Comparison of ENCODE assay signal across 14 mouse cellular contexts in the genomic region with DNA sequence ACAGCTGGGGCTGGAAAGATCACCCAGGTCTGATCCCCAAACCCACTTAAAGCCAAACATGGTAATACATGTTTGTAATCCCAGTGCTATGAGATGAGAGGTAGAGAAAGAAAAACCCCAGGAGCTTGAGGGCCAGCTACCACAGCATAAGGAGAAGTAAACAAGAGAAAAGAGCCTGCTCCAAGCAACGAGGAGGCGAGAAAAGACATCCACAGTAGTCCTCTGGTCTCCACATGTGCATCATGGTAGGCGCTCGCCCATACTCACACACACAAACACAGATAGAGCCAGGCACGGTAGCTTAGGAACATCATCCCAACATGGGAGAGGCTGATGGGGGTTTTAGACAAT. TPM values are rescaled to one million over a fixed set of nuclear protein-coding genes. Genes with fewer than 3 reads are reported as not detected.
A peak's percentile ranks its signal among the peaks of the same experiment; 100 is the strongest.
DNase-seq lines count a peak whose midpoint lies in the region; ATAC-seq and TF ChIP-seq lines count a peak whose summit lies in the region.
"Had no signal": no experiment of that assay in that cellular context is flagged by ENCODE, and none has a peak within 500 bp of the region (broad histone marks: within the 10 kb centered on the region; RNA-seq: fewer than 3 reads in every experiment).

No protein-coding gene starts in this region.

- DNase-seq in heart, adult 9 months (ENCODE audit: low spot score in 2 of 2) = no peak
- DNase-seq in lung, postnatal 4 days = no peak
- DNase-seq in heart, postnatal 0 days (ENCODE audit: low spot score) = no peak
- DNase-seq in spleen, postnatal 36 days (ENCODE audit: low spot score in 2 of 2) = no peak
- DNase-seq: cerebellum, postnatal 10 days; kidney, postnatal 4 days; right cerebral cortex, postnatal 4 days; thymus, postnatal 25 days had no signal

- H3K4me3 ChIP-seq in heart, embryonic 16.5 days (ENCODE audit: low read length) = 0 out of 2 replicates have a peak overlapping the region, but pooled peaks have one; percentile 1
- no peak overlapping the region for H3K4me3 ChIP-seq in lung, embryonic 15.5 days
- H3K4me3 ChIP-seq in heart, postnatal 0 days (ENCODE audit: low read depth, low read length) = no peak overlapping the region
- H3K4me3 ChIP-seq in liver, embryonic 16.5 days (ENCODE audit: low read depth, low read length) = peak overlapping the region; percentile 93
- H3K4me3 ChIP-seq in midbrain, embryonic 15.5 days = no peak overlapping the region
- H3K4me3 ChIP-seq: forebrain, embryonic 12.5 days; midbrain, embryonic 12.5 days had no signal

- WGBS in heart, embryonic 16.5 days = 80% methylated on average over 5 of the region's 5 CpGs
- WGBS in lung, embryonic 15.5 days = 70% methylated on average over 5 of the region's 5 CpGs
- WGBS in heart, postnatal 0 days = 82% methylated on average over 5 of the region's 5 CpGs
- 78% methylated on average over 5 of the region's 5 CpGs for whole genome bisulfite sequencing in liver, embryonic 16.5 days (ENCODE audit: insufficient replicate concordance)
- WGBS in midbrain, embryonic 15.5 days = 87% methylated on average over 5 of the region's 5 CpGs

- TF ChIP-seq CTCF in heart, postnatal 0 days (IDR thresholded peaks at IDR 0.05; ENCODE audit: low read depth) = no peak

- H3K4me2 ChIP-seq in heart, embryonic 16.5 days (ENCODE audit: low read depth, low read length) = peak overlapping the region; percentile 96
- peak overlapping the region; percentile 75; the same call in 1 of the 2 replicates for H3K4me2 ChIP-seq in lung, embryonic 15.5 days
- 0 out of 2 replicates have a peak overlapping the region, but pooled peaks have one; percentile 95 for H3K4me2 ChIP-seq in heart, postnatal 0 days (ENCODE audit: low read depth, low read length)
- peak overlapping the region; percentile 89 for H3K4me2 ChIP-seq in liver, embryonic 16.5 days (ENCODE audit: low read depth, low read length)
- H3K4me2 ChIP-seq in midbrain, embryonic 15.5 days = no peak overlapping the region
- H3K4me2 ChIP-seq: forebrain, embryonic 12.5 days; midbrain, embryonic 12.5 days had no signal

- H3K9ac ChIP-seq in heart, embryonic 16.5 days (ENCODE audit: low read length) = no peak overlapping the region
- H3K9ac ChIP-seq in lung, embryonic 15.5 days = no peak overlapping the region
- no peak overlapping the region for H3K9ac ChIP-seq in heart, postnatal 0 days (replicated peaks; ENCODE audit: low read depth, low read length)
- peak overlapping the region; percentile 90 for H3K9ac ChIP-seq in liver, embryonic 16.5 days (ENCODE audit: low read depth, low read length)
- H3K9ac ChIP-seq in midbrain, embryonic 15.5 days = no peak overlapping the region
- H3K9ac ChIP-seq: forebrain, embryonic 12.5 days; midbrain, embryonic 12.5 days had no signal

- no peak for TF ChIP-seq EP300 in heart, postnatal 0 days (IDR thresholded peaks at IDR 0.05; ENCODE audit: low read depth)

- peaks cover 13% of the 10 kb centered on the region for H3K36me3 ChIP-seq in heart, embryonic 16.5 days (ENCODE audit: control insufficient read depth, insufficient read depth)
- peaks cover 14% of the 10 kb centered on the region; the same call in 1 of the 2 replicates for H3K36me3 ChIP-seq in lung, embryonic 15.5 days
- H3K36me3 ChIP-seq in heart, postnatal 0 days (replicated peaks; ENCODE audit: control insufficient read depth, insufficient read depth, low read length) = peaks cover 32% of the 10 kb centered on the region
- peaks cover 24% of the 10 kb centered on the region for H3K36me3 ChIP-seq in liver, embryonic 16.5 days (ENCODE audit: control insufficient read depth, insufficient read depth)
- 0 out of 2 replicates have a peak, but pooled peaks cover 7% of the 10 kb centered on the region for H3K36me3 ChIP-seq in midbrain, embryonic 15.5 days (replicated peaks)

- H3K27ac ChIP-seq in heart, embryonic 16.5 days (ENCODE audit: low read length) = peak overlapping the region; percentile 65
- H3K27ac ChIP-seq in lung, embryonic 15.5 days = peak overlapping the region; percentile 68
- H3K27ac ChIP-seq in heart, postnatal 0 days (ENCODE audit: low read depth) = peak overlapping the region; percentile 14; the same call in 1 of the 2 replicates
- H3K27ac ChIP-seq in liver, embryonic 16.5 days (ENCODE audit: low read length) = peak overlapping the region; percentile 59
- no peak overlapping the region for H3K27ac ChIP-seq in midbrain, embryonic 15.5 days
- H3K27ac ChIP-seq: forebrain, embryonic 12.5 days; midbrain, embryonic 12.5 days had no signal

- peaks cover 33% of the 10 kb centered on the region for H3K4me1 ChIP-seq in heart, embryonic 16.5 days (ENCODE audit: control insufficient read depth, insufficient read depth, low read length)
- peaks cover 38% of the 10 kb centered on the region for H3K4me1 ChIP-seq in lung, embryonic 15.5 days
- H3K4me1 ChIP-seq in heart, postnatal 0 days (ENCODE audit: control insufficient read depth, insufficient read depth) = peaks cover 28% of the 10 kb centered on the region
- H3K4me1 ChIP-seq in liver, embryonic 16.5 days (ENCODE audit: control insufficient read depth, low read depth, low read length) = peaks cover 65% of the 10 kb centered on the region
- H3K4me1 ChIP-seq in midbrain, embryonic 15.5 days = peaks cover 26% of the 10 kb centered on the region

- H3K9me3 ChIP-seq in heart, embryonic 16.5 days (replicated peaks; ENCODE audit: control insufficient read depth, low read length) = no peaks in the 10 kb centered on the region
- no peaks in the 10 kb centered on the region for H3K9me3 ChIP-seq in lung, embryonic 15.5 days
- no peaks in the 10 kb centered on the region for H3K9me3 ChIP-seq in heart, postnatal 0 days (replicated peaks; ENCODE audit: control insufficient read depth, low read length)
- H3K9me3 ChIP-seq in liver, embryonic 16.5 days (replicated peaks; ENCODE audit: control insufficient read depth, low read length) = no peaks in the 10 kb centered on the region
- H3K9me3 ChIP-seq in midbrain, embryonic 15.5 days = no peaks in the 10 kb centered on the region
- H3K9me3 ChIP-seq: forebrain, embryonic 12.5 days; midbrain, embryonic 12.5 days had no signal

- no peak for ATAC-seq in heart, embryonic 16.5 days (replicated peaks; ENCODE audit: extremely low read depth, insufficient read depth, low FRiP score)
- ATAC-seq in lung, embryonic 15.5 days (ENCODE audit: borderline replicate concordance, extremely low read depth, low FRiP score, low TSS enrichment) = no peak
- no peak for ATAC-seq in heart, postnatal 0 days (ENCODE audit: insufficient read depth, low read depth)
- no peak for ATAC-seq in liver, embryonic 16.5 days (ENCODE audit: low read depth)
- no peak for ATAC-seq in midbrain, embryonic 15.5 days (replicated peaks)

- no peaks in the 10 kb centered on the region for H3K27me3 ChIP-seq in heart, embryonic 16.5 days (ENCODE audit: control insufficient read depth, insufficient read depth, low read length)
- H3K27me3 ChIP-seq in lung, embryonic 15.5 days = no peaks in the 10 kb centered on the region
- H3K27me3 ChIP-seq in heart, postnatal 0 days (ENCODE audit: control insufficient read depth, insufficient read depth, low read length) = no peaks in the 10 kb centered on the region
- no peaks in the 10 kb centered on the region for H3K27me3 ChIP-seq in liver, embryonic 16.5 days (ENCODE audit: control insufficient read depth, insufficient read depth, low read depth, low read length)
- no peaks in the 10 kb centered on the region for H3K27me3 ChIP-seq in midbrain, embryonic 15.5 days (replicated peaks)
- H3K27me3 ChIP-seq: forebrain, embryonic 12.5 days; midbrain, embryonic 12.5 days had no signal

RNA-seq across cellular contexts. Expression of gene Txnrd2, which starts 2.3 kb away (rescaled TPM):
- polyA plus RNA-seq in heart, embryonic 16.5 days (2015; fragmentation: Nextera tagmentation; extraction: Ambion mirVana) = 38.4 and 39.6 TPM in 2 replicates
- 22.7 and 23.4 TPM in 2 replicates for polyA plus RNA-seq in lung, embryonic 15.5 days (2015; fragmentation: Nextera tagmentation; extraction: Ambion mirVana)
- total RNA-seq in heart, postnatal 0 days (2014; rRNA removed; ENCODE audit: low replicate concordance) = 12.7 and 14.7 TPM in 2 replicates
- 40.0 and 41.2 TPM in 2 replicates for polyA plus RNA-seq in heart, postnatal 0 days (2015; fragmentation: Nextera tagmentation; extraction: Ambion mirVana)
- 98.3 and 106 TPM in 2 replicates for polyA plus RNA-seq in liver, embryonic 16.5 days (2015; fragmentation: Nextera tagmentation; extraction: Ambion mirVana)
- 34.0 and 35.5 TPM in 2 replicates for polyA plus RNA-seq in midbrain, embryonic 15.5 days (2015; fragmentation: Nextera tagmentation; extraction: Ambion mirVana)

RNA-seq across cellular contexts. Expression of gene Comt, which starts 2.8 kb away (rescaled TPM):
- polyA plus RNA-seq in heart, embryonic 16.5 days (2015; fragmentation: Nextera tagmentation; extraction: Ambion mirVana) = 128 and 142 TPM in 2 replicates
- 112 and 122 TPM in 2 replicates for polyA plus RNA-seq in lung, embryonic 15.5 days (2015; fragmentation: Nextera tagmentation; extraction: Ambion mirVana)
- 160 and 168 TPM in 2 replicates for total RNA-seq in heart, postnatal 0 days (2014; rRNA removed; ENCODE audit: low replicate concordance)
- 155 and 158 TPM in 2 replicates for polyA plus RNA-seq in heart, postnatal 0 days (2015; fragmentation: Nextera tagmentation; extraction: Ambion mirVana)
- 85.1 and 86.9 TPM in 2 replicates for polyA plus RNA-seq in liver, embryonic 16.5 days (2015; fragmentation: Nextera tagmentation; extraction: Ambion mirVana)
- 104 and 107 TPM in 2 replicates for polyA plus RNA-seq in midbrain, embryonic 15.5 days (2015; fragmentation: Nextera tagmentation; extraction: Ambion mirVana)

Comparison
In these comparisons a context has a peak if more than half of its experiments do, and no peak if none do; other contexts are left out.
1. H3K4me3 ChIP-seq: peak in heart, embryonic 16.5 days (single experiment) and liver, embryonic 16.5 days (single experiment); none in lung, embryonic 15.5 days (single experiment), heart, postnatal 0 days (single experiment) and midbrain, embryonic 15.5 days (single experiment).